9 mouse cellular contexts compared by ENCODE assay signal in the genomic region with DNA sequence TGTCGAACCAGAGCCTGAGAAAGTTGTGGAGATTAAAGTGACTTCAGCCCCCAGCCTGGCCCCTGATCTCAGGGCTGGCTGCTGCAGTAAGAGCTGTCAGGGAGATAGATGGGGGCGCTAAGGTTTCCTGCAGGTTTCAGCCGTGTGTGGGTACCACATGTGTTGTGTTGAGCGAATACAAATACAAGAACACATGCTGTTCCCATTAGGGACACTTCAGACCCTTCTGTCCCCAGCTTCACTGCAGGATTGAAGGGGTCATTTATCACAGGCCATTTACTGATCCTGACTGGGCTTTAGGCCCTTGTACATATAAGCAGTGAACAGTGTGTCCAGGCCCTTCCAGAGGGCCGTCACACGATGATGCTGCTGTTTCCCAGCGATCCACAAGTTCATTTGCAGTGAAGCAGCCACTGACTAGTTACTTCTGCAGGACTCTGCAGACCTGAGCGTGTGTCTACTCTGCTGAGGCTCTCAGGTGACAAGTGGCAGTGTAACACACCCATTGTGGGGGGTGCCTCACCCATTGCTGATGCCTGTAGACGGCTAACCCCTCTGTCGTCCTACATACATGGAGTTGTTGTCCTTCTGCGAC.
DNase-seq lines count a peak whose midpoint lies in the region; ATAC-seq and TF ChIP-seq lines count a peak whose summit lies in the region.
"Had no signal": no experiment of that assay in that cellular context is flagged by ENCODE, and none has a peak within 500 bp of the region (broad histone marks: within the 10 kb centered on the region; RNA-seq: fewer than 3 reads in every experiment).

No protein-coding gene starts in this region.

- H3K27ac ChIP-seq in heart, embryonic 11.5 days (ENCODE audit: low read depth, low read length): peak overlapping the region; percentile 74
- peak overlapping the region; percentile 19; the same call in 1 of the 2 replicates for H3K27ac ChIP-seq in limb, embryonic 14.5 days (replicated peaks; ENCODE audit: low read depth, low read length)

- TF ChIP-seq POLR2A in limb, embryonic 14.5 days (IDR thresholded peaks at IDR 0.05; ENCODE audit: borderline replicate concordance, extremely low read depth, insufficient read depth, insufficient read length): no peak

- no peaks in the 10 kb centered on the region for H3K27me3 ChIP-seq in heart, embryonic 11.5 days (ENCODE audit: control insufficient read depth, insufficient read depth, low read length)
- H3K27me3 ChIP-seq in megakaryocyte, embryonic 14.5 days (replicated peaks): peaks cover 4% of the 10 kb centered on the region
- H3K27me3 ChIP-seq in limb, embryonic 14.5 days (ENCODE audit: control insufficient read depth, insufficient read depth, low read length): no peaks in the 10 kb centered on the region

- no peak for DNase-seq in heart, adult 18-20 months
- DNase-seq in limb, embryonic 14.5 days (ENCODE audit: low spot score): no peak
- no peak for DNase-seq in cerebellum, adult 11-12 months
- no peak for DNase-seq in frontal cortex, adult 2 months (ENCODE audit: extremely low spot score in 1 of 2, low spot score in 1 of 2)
- DNase-seq in layer of hippocampus, adult 8-10 months (ENCODE audit: low spot score in 2 of 2): no peak

- H3K4me3 ChIP-seq in heart, embryonic 11.5 days (ENCODE audit: low read depth, low read length): no peak overlapping the region
- H3K4me3 ChIP-seq in megakaryocyte, embryonic 14.5 days (replicated peaks): peak overlapping the region; percentile 31
- no peak overlapping the region for H3K4me3 ChIP-seq in limb, embryonic 14.5 days (replicated peaks; ENCODE audit: low read length)

- H3K9me3 ChIP-seq in heart, embryonic 11.5 days (replicated peaks; ENCODE audit: control insufficient read depth, low read length): no peaks in the 10 kb centered on the region
- peaks cover 5% of the 10 kb centered on the region for H3K9me3 ChIP-seq in megakaryocyte, embryonic 14.5 days
- no peaks in the 10 kb centered on the region for H3K9me3 ChIP-seq in limb, embryonic 14.5 days (ENCODE audit: control insufficient read depth, low read length)

- 32% methylated on average over 11 of the region's 11 CpGs for whole genome bisulfite sequencing in heart, embryonic 11.5 days (ENCODE audit: insufficient replicate concordance)
- 22% methylated on average over 11 of the region's 11 CpGs for WGBS in limb, embryonic 14.5 days

- H3K36me3 ChIP-seq in heart, embryonic 11.5 days (ENCODE audit: control insufficient read depth, insufficient read depth, low read length): no peaks in the 10 kb centered on the region
- H3K36me3 ChIP-seq in megakaryocyte, embryonic 14.5 days (replicated peaks; ENCODE audit: low read length): peaks cover 4% of the 10 kb centered on the region
- H3K36me3 ChIP-seq in limb, embryonic 14.5 days (ENCODE audit: control insufficient read depth, insufficient read depth, low read length): no peaks in the 10 kb centered on the region

- H3K9ac ChIP-seq in heart, embryonic 11.5 days (ENCODE audit: low read depth, low read length): no peak overlapping the region
- no peak overlapping the region for H3K9ac ChIP-seq in limb, embryonic 14.5 days (ENCODE audit: low read depth, low read length, severe bottlenecking)

- no peak for ATAC-seq in heart, embryonic 11.5 days (replicated peaks; ENCODE audit: insufficient number of reproducible peaks, low FRiP score, low TSS enrichment)
- no peak for ATAC-seq in megakaryocyte, adult 5-6 weeks (ENCODE audit: poor library complexity, severe bottlenecking)
- no peak for ATAC-seq in limb, embryonic 14.5 days (ENCODE audit: low FRiP score, low read depth)
- ATAC-seq: CD4-positive, CD25-positive, alpha-beta regulatory T cell, adult 4 months had no signal

- no peak overlapping the region for H3K4me2 ChIP-seq in heart, embryonic 11.5 days
- no peak overlapping the region; the same call in 1 of the 2 replicates for H3K4me2 ChIP-seq in limb, embryonic 14.5 days (replicated peaks; ENCODE audit: low read depth, low read length, severe bottlenecking)

- H3K4me1 ChIP-seq in heart, embryonic 11.5 days (ENCODE audit: control insufficient read depth, insufficient read depth, low read length): peaks cover 41% of the 10 kb centered on the region
- H3K4me1 ChIP-seq in megakaryocyte, embryonic 14.5 days: peaks cover 75% of the 10 kb centered on the region
- peaks cover 29% of the 10 kb centered on the region for H3K4me1 ChIP-seq in limb, embryonic 14.5 days (ENCODE audit: control insufficient read depth, insufficient read depth, low read length)
